Mouse (Mus musculus) cerebellum, adult 2 months (tissue): Measurements from ENCODE around the gene Olfr1184.

Experiments used
- CTCF ChIP-seq: fragments of 200-500 bp; IDR thresholded peaks from 2 replicates; pipeline ENCODE4 v1.5.1; 2011; ENCODE audit warnings: low read depth, mild to moderate bottlenecking, control low read depth, low read length, moderate library complexity, borderline replicate concordance; ENCODE audit not compliant: insufficient read depth
- POLR2A ChIP-seq: fragments of 200-500 bp; IDR thresholded peaks from 2 replicates; pipeline ENCODE4 v1.6.1; 2011; ENCODE audit warnings: low read length, control low read depth, borderline replicate concordance; ENCODE audit not compliant: insufficient read depth

GRCm38 (mm10) chr2:88483298-88483697, at the start of gene Olfr1184:
- TF ChIP-seq CTCF (no peak), POLR2A (no peak)
